18 mouse cellular contexts compared by ENCODE assay signal in the genomic region with DNA sequence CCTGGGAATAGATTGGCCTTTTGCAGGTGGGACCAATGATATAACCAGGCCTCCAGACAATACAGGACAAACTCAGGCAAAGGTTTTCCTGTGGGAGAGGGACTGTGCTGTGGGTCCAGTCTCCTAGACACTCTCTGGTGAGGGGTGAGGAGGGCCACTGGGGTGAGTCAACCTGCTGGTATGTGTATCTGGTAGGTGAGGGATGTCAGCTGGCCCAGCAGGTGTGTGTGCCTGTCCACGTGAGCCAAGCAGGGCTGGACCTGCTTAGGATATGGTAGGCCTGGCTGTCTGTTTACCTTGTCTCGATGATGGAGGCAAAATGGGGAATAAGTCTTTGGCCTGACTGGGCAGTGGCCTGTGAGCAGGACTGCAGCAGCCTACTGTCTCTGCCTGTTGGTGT. TPM values are rescaled to one million over a fixed set of nuclear protein-coding genes. Genes with fewer than 3 reads are reported as not detected.
A peak's percentile ranks its signal among the peaks of the same experiment; 100 is the strongest.
DNase-seq lines count a peak whose midpoint lies in the region; ATAC-seq and TF ChIP-seq lines count a peak whose summit lies in the region.
"Had no signal": no experiment of that assay in that cellular context is flagged by ENCODE, and none has a peak within 500 bp of the region (broad histone marks: within the 10 kb centered on the region; RNA-seq: fewer than 3 reads in every experiment).

No protein-coding gene starts in this region.

- no peaks in the 10 kb centered on the region for H3K9me3 ChIP-seq in kidney, embryonic 14.5 days (ENCODE audit: control insufficient read depth, low read length)
- no peaks in the 10 kb centered on the region for H3K9me3 ChIP-seq in lung, postnatal 0 days (ENCODE audit: low read length)
- H3K9me3 ChIP-seq: heart, embryonic 12.5 days; midbrain, embryonic 15.5 days; neural tube, embryonic 15.5 days had no signal

- 71% methylated on average over 2 of the region's 2 CpGs for WGBS in kidney, embryonic 14.5 days
- 48% methylated on average over 2 of the region's 2 CpGs for WGBS in lung, postnatal 0 days

- no peak for TF ChIP-seq EP300 in lung, postnatal 0 days (IDR thresholded peaks at IDR 0.05)

- ATAC-seq in kidney, embryonic 14.5 days (ENCODE audit: low FRiP score, low TSS enrichment) = no peak
- peak; percentile 54 for ATAC-seq in lung, postnatal 0 days
- ATAC-seq: CD4-positive, CD25-positive, alpha-beta regulatory T cell, adult 4 months; midbrain, embryonic 15.5 days had no signal

- peak overlapping the region; percentile 79 for H3K4me2 ChIP-seq in kidney, embryonic 14.5 days (replicated peaks; ENCODE audit: low read depth, low read length)
- peak overlapping the region; percentile 72 for H3K4me2 ChIP-seq in lung, postnatal 0 days (replicated peaks; ENCODE audit: low read depth, low read length)

- peaks cover 41% of the 10 kb centered on the region for H3K27me3 ChIP-seq in kidney, embryonic 14.5 days (ENCODE audit: control insufficient read depth, insufficient read depth, low read length)
- peaks cover 18% of the 10 kb centered on the region; the same call in 1 of the 2 replicates for H3K27me3 ChIP-seq in lung, postnatal 0 days (replicated peaks; ENCODE audit: insufficient read depth, low read length)

- no peak overlapping the region for H3K27ac ChIP-seq in kidney, embryonic 14.5 days (ENCODE audit: low read depth, low read length)
- H3K27ac ChIP-seq in lung, postnatal 0 days (ENCODE audit: low read length) = 0 out of 2 replicates have a peak overlapping the region, but pooled peaks have one; percentile 88
- H3K27ac ChIP-seq: left cerebral cortex, adult 2 months; liver, embryonic 14.5 days; midbrain, embryonic 15.5 days; neural tube, embryonic 15.5 days had no signal

- peak overlapping the region; percentile 56; the same call in 1 of the 2 replicates for H3K4me3 ChIP-seq in kidney, embryonic 14.5 days (ENCODE audit: low read length)
- H3K4me3 ChIP-seq in lung, postnatal 0 days (ENCODE audit: low read depth, low read length) = peak overlapping the region; percentile 53
- H3K4me3 ChIP-seq: left cerebral cortex, adult 2 months had no signal

- no peaks in the 10 kb centered on the region for H3K36me3 ChIP-seq in kidney, embryonic 14.5 days (ENCODE audit: control insufficient read depth, insufficient read depth, low read length)
- no peaks in the 10 kb centered on the region for H3K36me3 ChIP-seq in lung, postnatal 0 days (ENCODE audit: insufficient read depth, low read length)
- H3K36me3 ChIP-seq: heart, embryonic 12.5 days; midbrain, embryonic 15.5 days; neural tube, embryonic 15.5 days had no signal

- DNase-seq in urinary bladder, adult 2 months (ENCODE audit: low spot score) = peak; percentile 56
- no peak for DNase-seq in urinary bladder, postnatal 25 days (ENCODE audit: low spot score)
- DNase-seq in lung, postnatal 0 days (ENCODE audit: low spot score) = peak; percentile 68
- DNase-seq in right cerebral cortex, adult 2 months (ENCODE audit: low spot score in 2 of 2) = no peak
- no peak for DNase-seq in adrenal gland, postnatal 10 days
- DNase-seq in ovary, adult 18-20 months (ENCODE audit: low spot score) = no peak
- DNase-seq in embryo, embryonic 10 days (ENCODE audit: low spot score) = no peak
- DNase-seq: cerebellum, adult 18-20 months; right cerebral cortex, postnatal 14 days; thymus, adult 18-20 months had no signal

- TF ChIP-seq CTCF in lung, postnatal 0 days (IDR thresholded peaks at IDR 0.05) = no peak

- H3K9ac ChIP-seq in kidney, embryonic 14.5 days (ENCODE audit: low read depth, low read length) = no peak overlapping the region
- peak overlapping the region; percentile 56; the same call in 1 of the 2 replicates for H3K9ac ChIP-seq in lung, postnatal 0 days (replicated peaks; ENCODE audit: low read depth)
- H3K9ac ChIP-seq: heart, embryonic 12.5 days; liver, embryonic 14.5 days; midbrain, embryonic 15.5 days; neural tube, embryonic 15.5 days had no signal

- 0 out of 2 replicates have a peak, but pooled peaks cover 8% of the 10 kb centered on the region for H3K4me1 ChIP-seq in kidney, embryonic 14.5 days (ENCODE audit: control insufficient read depth, insufficient read depth, low read length)
- H3K4me1 ChIP-seq in lung, postnatal 0 days (ENCODE audit: insufficient read depth, low read depth, low read length) = no peaks in the 10 kb centered on the region; the same call in none of the 2 replicates

RNA-seq across cellular contexts. Expression of gene Spint1, which starts 1.5 kb away (rescaled TPM):
- polyA plus RNA-seq in urinary bladder, adult 2 months (2012; rRNA removed) = 157 and 160 TPM in 2 replicates
- 23.6 and 38.1 TPM in 2 replicates for polyA plus RNA-seq in kidney, embryonic 14.5 days (2014; fragmentation: Nextera tagmentation; extraction: Ambion mirVana)
- 53.7 and 54.8 TPM in 2 replicates for polyA plus RNA-seq in lung, postnatal 0 days (2015; fragmentation: Nextera tagmentation; extraction: Ambion mirVana)
- 1 to 10 TPM; 4.2 to 4.7 TPM for total RNA-seq in adrenal gland, postnatal 10 days (2021)
- polyA plus RNA-seq: CD4-positive, CD25-positive, alpha-beta regulatory T cell, adult 4 months had no signal

RNA-seq across cellular contexts. Expression of gene Ppp1r14d, which starts 9.0 kb away (rescaled TPM):
- 0.72 and 1.4 TPM in 2 replicates for polyA plus RNA-seq in urinary bladder, adult 2 months (2012; rRNA removed)
- polyA plus RNA-seq in kidney, embryonic 14.5 days (2014; fragmentation: Nextera tagmentation; extraction: Ambion mirVana) = 0.28 and 0.94 TPM in 2 replicates
- polyA plus RNA-seq in lung, postnatal 0 days (2015; fragmentation: Nextera tagmentation; extraction: Ambion mirVana) = 2.1 and 2.2 TPM in 2 replicates
- total RNA-seq in adrenal gland, postnatal 10 days (2021) = not detected
- total RNA-seq: adrenal gland, postnatal 36 days; left cerebral cortex, adult 2 months had no signal
- polyA plus RNA-seq: CD4-positive, CD25-positive, alpha-beta regulatory T cell, adult 4 months; heart, embryonic 12.5 days; liver, embryonic 14.5 days; midbrain, embryonic 15.5 days; neural tube, embryonic 15.5 days had no signal

RNA-seq across cellular contexts. Expression of gene Dnajc17, which starts 30.1 kb away (rescaled TPM):
- polyA plus RNA-seq in urinary bladder, adult 2 months (2012; rRNA removed) = 30.1 and 32.4 TPM in 2 replicates
- 21.4 and 24.5 TPM in 2 replicates for polyA plus RNA-seq in kidney, embryonic 14.5 days (2014; fragmentation: Nextera tagmentation; extraction: Ambion mirVana)
- 11.8 and 13.2 TPM in 2 replicates for polyA plus RNA-seq in lung, postnatal 0 days (2015; fragmentation: Nextera tagmentation; extraction: Ambion mirVana)
- 10 to 100 TPM; 11.9 to 17.4 TPM for total RNA-seq in adrenal gland, postnatal 10 days (2021)

RNA-seq across cellular contexts. Expression of gene Zfyve19, which starts 30.3 kb away (rescaled TPM):
- polyA plus RNA-seq in urinary bladder, adult 2 months (2012; rRNA removed) = 49.1 and 55.7 TPM in 2 replicates
- polyA plus RNA-seq in kidney, embryonic 14.5 days (2014; fragmentation: Nextera tagmentation; extraction: Ambion mirVana) = 47.9 and 49.1 TPM in 2 replicates
- 32.0 TPM in 2 replicates for polyA plus RNA-seq in lung, postnatal 0 days (2015; fragmentation: Nextera tagmentation; extraction: Ambion mirVana)
- 10 to 100 TPM; 25.1 to 33.8 TPM for total RNA-seq in adrenal gland, postnatal 10 days (2021)

RNA-seq across cellular contexts. Expression of gene Rhov, which starts 32.4 kb away (rescaled TPM):
- polyA plus RNA-seq in urinary bladder, adult 2 months (2012; rRNA removed) = 31.2 and 34.1 TPM in 2 replicates
- 0.23 and 0.61 TPM in 2 replicates for polyA plus RNA-seq in kidney, embryonic 14.5 days (2014; fragmentation: Nextera tagmentation; extraction: Ambion mirVana)
- 3.0 and 3.1 TPM in 2 replicates for polyA plus RNA-seq in lung, postnatal 0 days (2015; fragmentation: Nextera tagmentation; extraction: Ambion mirVana)
- under 1 TPM; 0.27 to 0.36 TPM for total RNA-seq in adrenal gland, postnatal 10 days (2021)
- polyA plus RNA-seq: CD4-positive, CD25-positive, alpha-beta regulatory T cell, adult 4 months had no signal

Comparison
In these comparisons a context has a peak if more than half of its experiments do, and no peak if none do; other contexts are left out.
1. DNase-seq: peak in urinary bladder, adult 2 months (single experiment) and lung, postnatal 0 days (single experiment); none in urinary bladder, postnatal 25 days (single experiment), right cerebral cortex, adult 2 months (0 of 2), adrenal gland, postnatal 10 days (single experiment), ovary, adult 18-20 months (single experiment) and embryo, embryonic 10 days (single experiment).